Mouse (Mus musculus) megakaryocyte, embryonic 14.5 days (primary cell): ENCODE data around the gene Kcnq2.

Experiments used
- FLI1 ChIP-seq: IDR thresholded peaks from 2 replicates; pipeline ENCODE4 v1.6.1; 2012; ENCODE audit warnings: low read length, inconsistent platforms, mixed read lengths
- GATA1 ChIP-seq: IDR thresholded peaks from 3 replicates; pipeline ENCODE4 v1.6.1; 2012; ENCODE audit warnings: mixed read lengths, low read length, inconsistent platforms, borderline replicate concordance

GRCm38 (mm10) chr2:181154361-181154760 lies 19.3 kb upstream of the Kcnq2 start:
- no peak for TF ChIP-seq GATA1
- TF ChIP-seq FLI1: no peak
